Mouse (Mus musculus): Measurements from ENCODE around the gene Kdm2a.

DNA sequence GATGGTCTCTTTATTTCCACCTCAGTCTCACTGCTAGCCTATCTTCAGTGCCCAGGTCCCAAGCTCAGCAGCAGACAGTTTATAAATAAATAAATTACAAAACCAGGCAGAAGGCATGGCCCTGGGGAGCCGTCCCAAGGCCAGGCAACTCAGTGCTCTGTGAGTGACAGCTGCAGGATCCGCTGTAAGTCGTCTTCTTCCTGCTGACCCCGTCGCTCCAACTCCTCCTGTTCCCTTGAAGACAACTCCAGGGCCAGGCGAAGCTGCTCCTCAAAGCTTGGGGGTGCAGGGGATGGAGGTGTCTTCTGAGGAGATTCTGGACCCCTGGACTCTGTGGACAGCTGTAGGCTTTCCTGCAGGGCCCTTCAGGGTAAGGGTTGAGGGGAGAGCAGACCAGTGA is 127.9 kb downstream of the Kdm2a start:
- no peak for TF ChIP-seq CTCF (conservative IDR thresholded peaks at IDR 0.05 in 1 of 2, IDR thresholded peaks at IDR 0.05 in 1 of 2; ENCODE audit: low read depth in 2 of 2, low read length in 2 of 2)
- TF ChIP-seq JUND (conservative IDR thresholded peaks at IDR 0.05; ENCODE audit: low read depth, low read length) = no peak
